Mouse (Mus musculus): ENCODE data around the gene Uchl5.

DNA sequence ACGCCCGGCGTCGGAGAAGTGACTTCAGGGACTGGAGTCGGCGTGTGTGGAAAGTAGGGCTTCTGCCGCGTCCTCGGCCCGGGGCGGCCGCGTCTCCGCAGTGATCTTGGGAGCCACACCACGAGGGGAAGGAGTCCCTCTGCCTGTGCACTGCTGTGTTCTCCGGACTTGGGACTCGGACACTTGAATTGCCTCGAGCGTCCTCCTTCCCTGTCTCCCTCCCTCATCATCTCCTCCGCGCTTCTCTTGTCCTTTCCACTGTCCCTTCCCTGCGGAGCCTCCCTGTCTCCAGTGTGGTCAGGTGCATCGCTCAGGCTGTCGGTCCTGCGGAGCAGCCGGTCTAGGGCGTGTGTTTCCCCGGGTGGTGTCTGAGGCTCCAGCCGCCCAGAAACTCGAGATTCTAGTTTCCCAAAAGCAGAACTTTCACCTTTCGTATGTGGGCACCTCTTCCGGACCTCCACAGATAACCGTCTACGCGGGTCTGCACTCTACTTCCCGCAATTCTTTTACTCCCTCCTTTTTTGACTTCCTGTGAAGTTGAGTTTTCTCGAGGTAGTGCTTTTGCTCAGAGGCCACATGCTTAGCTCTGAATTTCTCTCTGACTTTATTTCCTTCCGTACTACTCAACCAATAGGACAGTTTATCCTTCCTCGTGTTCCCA is 616 bp downstream of the Uchl5 start:
- TF ChIP-seq POLR2A (IDR thresholded peaks at IDR 0.05; ENCODE audit: control insufficient read depth, extremely low read depth, insufficient read depth, low read length, poor library complexity): no peak
- TF ChIP-seq CTCF (IDR thresholded peaks at IDR 0.05; ENCODE audit: borderline replicate concordance, control insufficient read depth, extremely low read depth, insufficient read depth, low read length, poor library complexity): no peak
